Comparison of ENCODE assay signal across 7 mouse cellular contexts in the genomic region with DNA sequence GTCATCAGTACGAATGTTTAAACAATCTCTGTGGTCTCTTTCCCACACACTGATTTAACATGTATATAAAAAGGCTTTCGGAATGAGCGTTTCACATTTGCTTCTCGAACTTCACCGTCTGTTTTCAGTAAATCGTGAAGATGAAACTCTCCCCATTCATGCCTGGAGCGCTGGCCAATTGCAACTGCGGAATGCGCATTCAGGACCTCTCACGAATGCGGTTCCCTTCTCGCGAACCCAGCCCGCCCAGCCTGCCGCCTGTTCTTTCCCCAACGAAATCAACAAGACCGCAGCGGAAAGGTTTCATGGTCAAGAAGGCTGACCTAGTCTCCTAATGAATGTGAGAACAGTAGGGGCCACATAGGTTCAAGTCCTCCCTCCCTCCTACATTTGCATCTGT.
A peak's percentile ranks its signal among the peaks of the same experiment; 100 is the strongest.
DNase-seq lines count a peak whose midpoint lies in the region; ATAC-seq and TF ChIP-seq lines count a peak whose summit lies in the region.

No protein-coding gene starts in this region.

- H3K36me3 ChIP-seq in lung, embryonic 14.5 days (ENCODE audit: insufficient read depth), result no peaks in the 10 kb centered on the region
- H3K36me3 ChIP-seq in embryonic facial prominence, embryonic 13.5 days, result no peaks in the 10 kb centered on the region
- no peaks in the 10 kb centered on the region for H3K36me3 ChIP-seq in intestine, embryonic 15.5 days
- no peaks in the 10 kb centered on the region for H3K36me3 ChIP-seq in neural tube, embryonic 13.5 days

- no peaks in the 10 kb centered on the region for H3K9me3 ChIP-seq in lung, embryonic 14.5 days (ENCODE audit: low read depth, low read length)
- no peaks in the 10 kb centered on the region for H3K9me3 ChIP-seq in embryonic facial prominence, embryonic 13.5 days
- no peaks in the 10 kb centered on the region for H3K9me3 ChIP-seq in intestine, embryonic 15.5 days
- H3K9me3 ChIP-seq in neural tube, embryonic 13.5 days, result no peaks in the 10 kb centered on the region

- DNase-seq in lung, embryonic 14.5 days, result peak; percentile 74
- DNase-seq in lung, adult 2 months, result no peak
- no peak for DNase-seq in frontal cortex, postnatal 36 days (ENCODE audit: low spot score in 2 of 2)
- no peak for DNase-seq in B cell, adult 2 months

- H3K27me3 ChIP-seq in lung, embryonic 14.5 days (ENCODE audit: insufficient read depth, low read length), result no peaks in the 10 kb centered on the region
- no peaks in the 10 kb centered on the region for H3K27me3 ChIP-seq in embryonic facial prominence, embryonic 13.5 days
- H3K27me3 ChIP-seq in intestine, embryonic 15.5 days (replicated peaks), result no peaks in the 10 kb centered on the region
- H3K27me3 ChIP-seq in neural tube, embryonic 13.5 days, result peaks cover 26% of the 10 kb centered on the region

- H3K4me3 ChIP-seq in lung, embryonic 14.5 days (ENCODE audit: low read depth, low read length), result peak overlapping the region; percentile 16; the same call in 1 of the 2 replicates
- H3K4me3 ChIP-seq in lung, adult 2 months (replicated peaks; ENCODE audit: extremely low read depth, low read depth, low read length), result no peak overlapping the region
- H3K4me3 ChIP-seq in embryonic facial prominence, embryonic 13.5 days, result peak overlapping the region; percentile 19
- H3K4me3 ChIP-seq in intestine, embryonic 15.5 days (replicated peaks), result peak overlapping the region; percentile 5; the same call in 1 of the 2 replicates
- no peak overlapping the region for H3K4me3 ChIP-seq in neural tube, embryonic 13.5 days

- H3K27ac ChIP-seq in lung, embryonic 14.5 days (ENCODE audit: low read depth), result peak overlapping the region; percentile 18; the same call in 1 of the 2 replicates
- H3K27ac ChIP-seq in embryonic facial prominence, embryonic 13.5 days, result peak overlapping the region; percentile 79
- peak overlapping the region; percentile 73 for H3K27ac ChIP-seq in intestine, embryonic 15.5 days
- no peak overlapping the region for H3K27ac ChIP-seq in neural tube, embryonic 13.5 days (replicated peaks)

- peak overlapping the region; percentile 54 for H3K4me2 ChIP-seq in lung, embryonic 14.5 days
- peak overlapping the region; percentile 50 for H3K4me2 ChIP-seq in embryonic facial prominence, embryonic 13.5 days
- H3K4me2 ChIP-seq in intestine, embryonic 15.5 days (replicated peaks), result peak overlapping the region; percentile 50
- H3K4me2 ChIP-seq in neural tube, embryonic 13.5 days, result peak overlapping the region; percentile 30

- no peak overlapping the region for H3K9ac ChIP-seq in lung, embryonic 14.5 days
- H3K9ac ChIP-seq in embryonic facial prominence, embryonic 13.5 days, result no peak overlapping the region
- no peak overlapping the region for H3K9ac ChIP-seq in intestine, embryonic 15.5 days
- H3K9ac ChIP-seq in neural tube, embryonic 13.5 days, result no peak overlapping the region

- 6% methylated on average over 18 of the region's 18 CpGs for WGBS in lung, embryonic 14.5 days
- 20% methylated on average over 18 of the region's 18 CpGs for WGBS in lung, adult 2 months
- WGBS in embryonic facial prominence, embryonic 13.5 days, result 10% methylated on average over 18 of the region's 18 CpGs
- WGBS in intestine, embryonic 15.5 days, result 13% methylated on average over 18 of the region's 18 CpGs
- WGBS in neural tube, embryonic 13.5 days, result 16% methylated on average over 18 of the region's 18 CpGs

- TF ChIP-seq CTCF in lung, embryonic 14.5 days (IDR thresholded peaks at IDR 0.05; ENCODE audit: low read depth), result no peak
- no peak for TF ChIP-seq CTCF in lung, adult 2 months (IDR thresholded peaks at IDR 0.05; ENCODE audit: insufficient read depth, low read length)

- no peak for TF ChIP-seq POLR2A in lung, adult 2 months (IDR thresholded peaks at IDR 0.05; ENCODE audit: borderline replicate concordance, extremely low read depth, low read depth, low read length)

- no peak for ATAC-seq in lung, embryonic 14.5 days (ENCODE audit: insufficient read depth)
- ATAC-seq in embryonic facial prominence, embryonic 13.5 days (ENCODE audit: insufficient number of reproducible peaks, insufficient read depth, low FRiP score, low TSS enrichment, low read depth), result no peak
- peak; percentile 29; the same call in 1 of the 2 replicates for ATAC-seq in intestine, embryonic 15.5 days
- ATAC-seq in neural tube, embryonic 13.5 days (ENCODE audit: low read depth), result no peak

- H3K4me1 ChIP-seq in lung, embryonic 14.5 days (ENCODE audit: insufficient read depth), result peaks cover 30% of the 10 kb centered on the region
- H3K4me1 ChIP-seq in lung, adult 2 months (ENCODE audit: control insufficient read depth, insufficient read depth, low read length), result no peaks in the 10 kb centered on the region; the same call in 1 of the 2 replicates
- peaks cover 50% of the 10 kb centered on the region for H3K4me1 ChIP-seq in embryonic facial prominence, embryonic 13.5 days
- peaks cover 22% of the 10 kb centered on the region for H3K4me1 ChIP-seq in intestine, embryonic 15.5 days (replicated peaks)
- peaks cover 15% of the 10 kb centered on the region for H3K4me1 ChIP-seq in neural tube, embryonic 13.5 days (replicated peaks)

Comparison
In these comparisons a context has a peak if more than half of its experiments do, and no peak if none do; other contexts are left out.
1. H3K4me3 ChIP-seq: peak in lung, embryonic 14.5 days (single experiment), embryonic facial prominence, embryonic 13.5 days (single experiment) and intestine, embryonic 15.5 days (single experiment); none in lung, adult 2 months (single experiment) and neural tube, embryonic 13.5 days (single experiment).
2. Peak in every context shown above with its lines, with median percentiles within 50 percentile points of each other: H3K4me2 ChIP-seq.